Mouse (Mus musculus) G1E (cell line): ENCODE measurements at regions not wholly inside any gene's neighbourhood (a gene's known extent, or its start where the extent isn't known, plus 50 kb on each side); places are given as distances from the start of the nearest gene placed in this dataset.

Experiments used
- CTCF ChIP-seq: IDR thresholded peaks from 2 replicates; pipeline ENCODE4 v1.5.1; 2012; ENCODE audit warnings: low read depth, low read length, inconsistent platforms, mixed read lengths
- GATA1 ChIP-seq: IDR thresholded peaks from 2 replicates; pipeline ENCODE4 v1.6.1; 2012; ENCODE audit warnings: borderline replicate concordance, low read length, inconsistent platforms, mixed read lengths
- GATA2 ChIP-seq: IDR thresholded peaks from 2 replicates; pipeline ENCODE4 v1.6.1; 2012; ENCODE audit warnings: low read depth, low read length, inconsistent platforms, borderline replicate concordance
- POLR2AphosphoS5 ChIP-seq: IDR thresholded peaks from 2 replicates; pipeline ENCODE4 v1.6.1; 2012; ENCODE audit warnings: low read depth, low read length, inconsistent platforms; ENCODE audit not compliant: insufficient replicate concordance

DNA sequence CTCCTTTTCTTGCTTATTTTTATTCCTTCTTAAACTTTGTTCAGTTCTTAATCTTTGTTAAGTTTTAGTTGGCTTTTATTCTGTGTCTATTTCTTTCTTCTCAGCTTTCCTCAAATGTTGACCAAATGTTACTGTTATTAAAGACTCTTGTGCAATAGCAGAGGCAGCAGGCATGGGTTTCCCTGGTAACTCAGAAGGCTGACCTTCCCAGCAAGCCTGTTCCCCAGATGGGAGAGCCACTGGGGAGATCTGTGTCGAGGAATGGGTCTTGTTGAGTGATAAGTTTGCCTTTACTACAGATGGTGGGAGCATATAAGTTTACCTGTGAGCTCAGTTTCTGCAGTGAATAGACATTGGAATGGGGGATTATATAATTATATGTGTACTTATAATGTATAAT is 237.2 kb downstream of the Plpp3 start:
- TF ChIP-seq CTCF: no peak
- no peak for TF ChIP-seq GATA1
- no peak for TF ChIP-seq POLR2AphosphoS5
- TF ChIP-seq GATA2: no peak
